Mouse (Mus musculus) stomach, postnatal 0 days (tissue): ENCODE data around the gene Fgd5. TPM values are rescaled to one million over a fixed set of nuclear protein-coding genes. Genes with fewer than 3 reads are reported as not detected.
"Not testable (repeated sequence)": the region's sequence is repeated elsewhere in the genome, so short reads cannot be mapped to it uniquely, and the experiment has no call there.

Source experiments
- ATAC-seq: fragments of 200-750 bp; cut with Nextera tagmentation; 2 replicates; pipeline ENCODE4 v1.8.0; 2017; ENCODE audit not compliant: low FRiP score, low TSS enrichment
- DNase-seq: peaks from one replicate; pipeline ENCODE4 v3.0.0-alpha.2; 2016; ENCODE audit warnings: low spot score
- H3K27ac ChIP-seq: fragments of 300-500 bp; sonication (generic); replicated peaks from 2 replicates; pipeline ENCODE4 v1.5.1; 2014; ENCODE audit warnings: mild to moderate bottlenecking, control low read depth
- H3K27me3 ChIP-seq: fragments of 300-500 bp; sonication (generic); 2 replicates; pipeline ENCODE4 v1.6.1; 2014; ENCODE audit warnings: low read length; ENCODE audit not compliant: control insufficient read depth, insufficient read depth
- H3K36me3 ChIP-seq: fragments of 300-500 bp; sonication (generic); 2 replicates; pipeline ENCODE4 v1.6.1; 2014; ENCODE audit warnings: low read length, mixed read lengths; ENCODE audit not compliant: control insufficient read depth, insufficient read depth
- H3K4me1 ChIP-seq: fragments of 300-500 bp; sonication (generic); replicated peaks from 2 replicates; pipeline ENCODE4 v1.6.1; 2014; ENCODE audit warnings: antibody characterized with exemption; ENCODE audit not compliant: control insufficient read depth, insufficient read depth
- H3K4me2 ChIP-seq: fragments of 300-500 bp; sonication (generic); replicated peaks from 2 replicates; pipeline ENCODE4 v1.6.1; 2014; ENCODE audit warnings: low read depth, mild to moderate bottlenecking, control low read depth, moderate library complexity
- H3K4me3 ChIP-seq: fragments of 300-500 bp; sonication (generic); 2 replicates; pipeline ENCODE4 v1.5.1; 2014; ENCODE audit warnings: low read depth, low read length, control low read depth
- H3K9ac ChIP-seq: fragments of 300-500 bp; sonication (generic); 2 replicates; pipeline ENCODE4 v1.6.1; 2014; ENCODE audit warnings: mild to moderate bottlenecking, low read length, control low read depth, mixed read lengths
- H3K9me3 ChIP-seq: fragments of 300-500 bp; sonication (generic); 2 replicates; pipeline ENCODE4 v1.6.1; 2016; ENCODE audit warnings: low read length; ENCODE audit not compliant: control insufficient read depth
- CTCF ChIP-seq: IDR thresholded peaks from 2 replicates; pipeline ENCODE4 v1.5.1; 2016; ENCODE audit warnings: antibody characterized with exemption, low read depth, mild to moderate bottlenecking, moderate library complexity
- EP300 ChIP-seq: optimal IDR thresholded peaks from 2 replicates; pipeline ENCODE3; 2016; ENCODE audit warnings: antibody characterized with exemption
- WGBS: fragments of 180-500 bp; shearing (Covaris S2); extraction: QIAGEN DNeasy Blood & Tissue Kit; methylation state at CpG from one replicate; pipeline ENCODE4 v1.1.7; 2014; 5-methylcytosine and 5-hydroxymethylcytosine counted together
- polyA plus RNA-seq: library from polyadenylated mRNA; unstranded; fragments of >200 nt; fragmentation: Nextera tagmentation; extraction: Ambion mirVana; gene quantifications from 2 replicates; pipeline ENCODE4 v1.2.1, GENCODE M21; 2015

Fgd5 gene
- polyA plus RNA-seq, 1 experiment from 2014 or later, result 2.5 TPM

GRCm38 (mm10) chr6:92071121-92071839 is 92.6 kb downstream of the Fgd5 start:
- Histone ChIP-seq H3K4me3 (no peak overlapping the region), H3K4me1 (no peaks in the 10 kb centered on the region), H3K36me3 (no peaks in the 10 kb centered on the region), H3K27me3 (no peaks in the 10 kb centered on the region), H3K9me3 (no peaks in the 10 kb centered on the region), H3K27ac (no peak overlapping the region), H3K4me2 (no peak overlapping the region), H3K9ac (no peak overlapping the region)
- WGBS, result 45% methylated on average over 15 of the region's 15 CpGs
- TF ChIP-seq EP300 (no peak), CTCF (peak; percentile 47)
- ATAC-seq, result no peak
- DNase-seq, result peak; percentile 34

- Histone ChIP-seq H3K36me3 (no peaks in the 10 kb centered on the region), H3K27ac (no peak overlapping the region), H3K4me3 (no peak overlapping the region), H3K27me3 (no peaks in the 10 kb centered on the region), H3K4me2 (no peak overlapping the region), H3K4me1 (no peaks in the 10 kb centered on the region), H3K9me3 (no peaks in the 10 kb centered on the region), H3K9ac (no peak overlapping the region)
- no peak for DNase-seq
- WGBS, result 94% methylated on average over 2 of the region's 2 CpGs
- no peak for ATAC-seq
- no peak for TF ChIP-seq CTCF
- TF ChIP-seq EP300, result no peak
Observed at GRCm38 (mm10) chr6:92080730-92081129, 102.1 kb downstream of the Fgd5 start.

GRCm38 (mm10) chr6:92082756-92083155 is 104.1 kb downstream of the Fgd5 start:
- no peaks in the 10 kb centered on the region for H3K9me3 ChIP-seq
- no peak overlapping the region for H3K9ac ChIP-seq
- no peaks in the 10 kb centered on the region for H3K36me3 ChIP-seq
- ATAC-seq (no peak), DNase-seq (no peak)
- H3K4me3 ChIP-seq, result no peak overlapping the region
- H3K4me1 ChIP-seq, result no peaks in the 10 kb centered on the region
- H3K4me2 ChIP-seq, result no peak overlapping the region
- no peak for TF ChIP-seq CTCF
- no peak for TF ChIP-seq EP300
- WGBS, result 86% methylated on average over 4 of the region's 4 CpGs
- no peaks in the 10 kb centered on the region for H3K27me3 ChIP-seq
- H3K27ac ChIP-seq, result no peak overlapping the region

GRCm38 (mm10) chr6:92084932-92085331 is 106.3 kb downstream of the Fgd5 start:
- Histone ChIP-seq H3K4me2 (no peak overlapping the region), H3K27ac (no peak overlapping the region), H3K27me3 (no peaks in the 10 kb centered on the region), H3K9me3 (no peaks in the 10 kb centered on the region), H3K36me3 (no peaks in the 10 kb centered on the region), H3K9ac (no peak overlapping the region), H3K4me1 (no peaks in the 10 kb centered on the region), H3K4me3 (no peak overlapping the region)
- 78% methylated on average over 3 of the region's 3 CpGs for WGBS
- ATAC-seq (no peak), DNase-seq (no peak)
- no peak for TF ChIP-seq CTCF
- TF ChIP-seq EP300, result no peak

- DNase-seq, H3K27me3 ChIP-seq: not testable (repeated sequence)
- WGBS, result 89% methylated on average over 7 of the region's 7 CpGs
Observed at GRCm38 (mm10) chr6:92089141-92089540, 110.5 kb downstream of the Fgd5 start.

GRCm38 (mm10) chr6:92089982-92090381 is 111.3 kb downstream of the Fgd5 start:
- Histone ChIP-seq H3K4me1 (no peaks in the 10 kb centered on the region), H3K9ac (no peak overlapping the region), H3K4me2 (no peak overlapping the region), H3K27me3 (no peaks in the 10 kb centered on the region), H3K4me3 (no peak overlapping the region), H3K9me3 (no peaks in the 10 kb centered on the region), H3K27ac (no peak overlapping the region), H3K36me3 (no peaks in the 10 kb centered on the region)
- TF ChIP-seq CTCF (no peak), EP300 (no peak)
- DNase-seq (no peak), ATAC-seq (no peak)
- 89% methylated on average over 4 of the region's 4 CpGs for WGBS

More at GRCm38 (mm10) chr6:92089141-92089540, 110.5 kb downstream of the Fgd5 start:
- H3K4me3 ChIP-seq, H3K27ac ChIP-seq, H3K4me2 ChIP-seq, H3K9me3 ChIP-seq, H3K36me3 ChIP-seq, ATAC-seq, H3K4me1 ChIP-seq, H3K9ac ChIP-seq: not testable (repeated sequence)
